Mouse (Mus musculus) erythroblast, embryonic 14.5 days (primary cell): ENCODE measurements around the gene 3110009E18Rik. TPM values are rescaled to one million over a fixed set of nuclear protein-coding genes. Genes with fewer than 3 reads are reported as not detected.

Experiments
- H3K27me3 ChIP-seq: 2 replicates; pipeline ENCODE4 v1.6.1; 2012; ENCODE audit warnings: inconsistent platforms; ENCODE audit not compliant: control insufficient read depth
- H3K36me3 ChIP-seq: 2 replicates; pipeline ENCODE4 v1.6.1; 2012; ENCODE audit warnings: mild to moderate bottlenecking, inconsistent platforms; ENCODE audit not compliant: control insufficient read depth
- H3K4me1 ChIP-seq: 2 replicates; pipeline ENCODE4 v1.6.1; 2012; ENCODE audit warnings: inconsistent platforms; ENCODE audit not compliant: control insufficient read depth
- H3K4me3 ChIP-seq: replicated peaks from 2 replicates; pipeline ENCODE3; 2012; ENCODE audit warnings: moderate library complexity, mild to moderate bottlenecking, inconsistent platforms
- H3K9me3 ChIP-seq: 2 replicates; pipeline ENCODE4 v1.6.1; 2012; ENCODE audit warnings: low read length, inconsistent platforms, mixed read lengths; ENCODE audit not compliant: control insufficient read depth
- GATA1 ChIP-seq: IDR thresholded peaks from 2 replicates; pipeline ENCODE4 v1.6.1; 2012; ENCODE audit warnings: low read length, inconsistent platforms, mixed read lengths
- TAL1 ChIP-seq: IDR thresholded peaks from 3 replicates; pipeline ENCODE4 v1.6.1; 2012; ENCODE audit warnings: low read length, inconsistent platforms, mixed read lengths
- polyA plus RNA-seq: library from polyadenylated mRNA; stranded (reverse); fragments of >175 nt; gene quantifications from 2 replicates; pipeline ENCODE4 v1.2.3, GENCODE M21; 2012

The 3110009E18Rik gene
- polyA plus RNA-seq = 0.10 TPM in 1 of 2 replicates, not detected in the other

- Histone ChIP-seq H3K27me3 (no peaks in the 10 kb centered on the region), H3K9me3 (no peaks in the 10 kb centered on the region), H3K36me3 (peaks cover 9% of the 10 kb centered on the region), H3K4me1 (peaks cover 41% of the 10 kb centered on the region), H3K4me3 (peak within 1 kb of the TSS; percentile 92)
- TF ChIP-seq TAL1 = no peak
- TF ChIP-seq GATA1 = no peak
Measured at GRCm38 (mm10) chr1:120120969-120121811, at the start of gene 3110009E18Rik, which contains the start of gene Dbi. TSS of gene 3110009E18Rik (plus strand) at chr1:120121187. TSS of gene Dbi (minus strand) at chr1:120121078.

DNA sequence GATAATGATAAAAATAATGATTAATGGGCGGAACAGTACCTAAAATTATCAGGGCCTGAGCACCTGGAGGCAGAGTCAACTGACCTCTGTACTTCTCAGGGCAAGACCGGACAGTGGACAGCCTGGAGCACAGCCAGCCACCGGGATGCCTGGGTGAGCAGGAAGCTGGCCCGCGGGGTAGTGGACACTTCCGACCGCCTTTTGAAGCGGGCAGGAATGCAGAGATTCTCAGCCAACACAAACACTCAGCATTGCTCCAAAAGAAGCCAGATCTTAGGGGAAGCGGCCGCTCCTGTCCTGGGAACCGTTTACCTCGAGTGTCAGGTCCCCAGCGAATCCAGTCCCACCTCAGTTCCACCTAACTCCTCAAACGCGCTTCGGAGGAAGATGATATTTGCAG, 48.1 kb upstream of the 3110009E18Rik start:
- H3K9me3 ChIP-seq = no peaks in the 10 kb centered on the region
- no peak for TF ChIP-seq TAL1
- no peak for TF ChIP-seq GATA1
- peak overlapping the region; percentile 42 for H3K4me3 ChIP-seq
- H3K27me3 ChIP-seq = peaks cover 28% of the 10 kb centered on the region
- H3K4me1 ChIP-seq = peaks cover 2% of the 10 kb centered on the region
- H3K36me3 ChIP-seq = peaks cover under 1% of the 10 kb centered on the region; the same call in 1 of the 2 replicates

GRCm38 (mm10) chr1:120073519-120074306, 47.3 kb upstream of the 3110009E18Rik start, which contains the start of gene Tmem37:
TSS of gene Tmem37 (minus strand) at chr1:120074074.
- H3K36me3 ChIP-seq = no peaks in the 10 kb centered on the region; the same call in 1 of the 2 replicates
- peaks cover 2% of the 10 kb centered on the region for H3K4me1 ChIP-seq
- H3K9me3 ChIP-seq = no peaks in the 10 kb centered on the region
- TF ChIP-seq GATA1 (no peak), TAL1 (no peak)
- peaks cover 28% of the 10 kb centered on the region for H3K27me3 ChIP-seq
- peak within 1 kb of the TSS; percentile 42 for H3K4me3 ChIP-seq

DNA sequence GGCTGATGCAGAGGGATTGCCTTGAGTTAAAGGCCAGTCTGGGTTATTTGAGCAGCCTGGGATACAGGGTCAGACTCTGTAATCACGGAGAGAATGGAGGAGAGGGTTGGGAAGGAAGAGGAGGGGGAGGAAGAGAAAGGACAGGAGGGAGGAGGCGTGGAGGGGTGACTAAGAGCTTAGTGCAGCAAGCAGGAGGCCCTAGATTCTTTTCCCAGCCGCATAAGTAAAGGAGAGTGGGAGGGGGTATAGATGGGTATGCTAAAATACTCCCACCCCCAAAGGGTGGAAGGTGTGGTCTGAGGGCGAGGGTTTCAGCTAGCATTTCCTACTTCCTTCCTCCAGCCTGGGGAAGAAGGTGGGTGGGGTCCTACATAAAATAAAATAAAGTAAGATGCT, 46.7 kb upstream of the 3110009E18Rik start:
- TF ChIP-seq GATA1 (no peak), TAL1 (no peak)
- no peak overlapping the region for H3K4me3 ChIP-seq

GRCm38 (mm10) chr1:120074931-120075330, 46.1 kb upstream of the 3110009E18Rik start:
- no peak overlapping the region for H3K4me3 ChIP-seq
- H3K4me1 ChIP-seq = peaks cover 2% of the 10 kb centered on the region
- H3K27me3 ChIP-seq = peaks cover 28% of the 10 kb centered on the region
- H3K36me3 ChIP-seq = no peaks in the 10 kb centered on the region
- no peak for TF ChIP-seq GATA1
- no peak for TF ChIP-seq TAL1
- H3K9me3 ChIP-seq = no peaks in the 10 kb centered on the region

More for the DNA sequence above, 46.7 kb upstream of the 3110009E18Rik start:
- H3K9me3 ChIP-seq = no peaks in the 10 kb centered on the region
- peaks cover 28% of the 10 kb centered on the region for H3K27me3 ChIP-seq
- H3K36me3 ChIP-seq = no peaks in the 10 kb centered on the region
- H3K4me1 ChIP-seq = peaks cover 2% of the 10 kb centered on the region

DNA sequence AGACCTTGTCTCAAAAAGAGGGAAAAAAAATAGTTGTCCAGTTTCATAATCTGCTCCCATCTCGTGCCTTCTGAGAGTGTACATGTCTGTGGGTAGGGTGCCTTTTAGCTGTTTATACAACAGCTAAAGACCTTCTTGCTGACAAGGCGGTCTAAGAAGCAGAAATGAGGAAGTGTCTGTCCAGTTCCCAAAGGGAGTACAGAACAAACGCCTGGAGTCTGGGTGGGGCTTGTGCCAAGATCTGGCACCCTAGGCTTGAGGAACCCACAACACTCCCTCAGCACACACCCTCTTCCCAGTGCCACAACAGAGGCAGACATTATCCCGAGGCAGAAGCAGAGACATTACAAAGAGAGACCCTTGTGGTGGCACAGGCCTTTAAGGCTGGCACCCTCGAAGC, 45.5 kb upstream of the 3110009E18Rik start:
- no peak overlapping the region for H3K4me3 ChIP-seq
- H3K9me3 ChIP-seq = no peaks in the 10 kb centered on the region
- H3K36me3 ChIP-seq = no peaks in the 10 kb centered on the region
- H3K27me3 ChIP-seq = peaks cover 28% of the 10 kb centered on the region
- H3K4me1 ChIP-seq = peaks cover 2% of the 10 kb centered on the region
- no peak for TF ChIP-seq GATA1
- no peak for TF ChIP-seq TAL1

DNA sequence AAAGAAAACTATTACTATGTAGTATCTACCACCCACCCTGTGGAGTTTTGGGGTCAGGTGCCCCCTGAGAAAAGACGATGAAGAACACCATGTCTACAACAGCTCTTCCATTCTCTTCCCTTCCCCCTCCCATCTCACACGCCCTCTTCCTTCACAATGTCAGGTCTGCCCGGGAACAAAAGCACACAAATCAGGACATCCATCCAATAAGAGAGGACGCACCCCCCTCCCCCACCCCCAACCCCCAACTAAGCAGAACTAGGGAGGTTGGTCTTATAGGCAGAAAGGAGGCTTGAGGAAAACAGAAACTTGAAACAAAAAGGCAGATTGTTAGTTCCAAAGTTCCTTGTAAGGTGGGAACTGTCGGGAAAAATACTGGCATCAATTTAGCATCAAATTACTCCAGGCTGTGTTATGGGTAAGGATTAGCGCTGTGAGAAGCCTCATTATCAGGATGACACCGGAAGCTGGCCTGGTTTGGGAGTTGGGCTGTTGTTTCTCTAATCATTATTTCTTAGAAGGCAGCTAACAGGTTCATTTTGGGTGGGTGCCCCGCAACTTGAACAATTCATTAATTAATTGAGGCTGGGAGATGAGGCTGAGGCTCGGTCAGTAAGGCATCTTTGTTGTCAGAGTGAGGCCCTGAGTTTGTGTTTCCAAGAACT, 43.1 kb upstream of the 3110009E18Rik start:
- Histone ChIP-seq H3K9me3 (no peaks in the 10 kb centered on the region), H3K4me1 (peaks cover 2% of the 10 kb centered on the region), H3K4me3 (no peak overlapping the region), H3K36me3 (no peaks in the 10 kb centered on the region), H3K27me3 (peaks cover 22% of the 10 kb centered on the region)
- no peak for TF ChIP-seq GATA1
- no peak for TF ChIP-seq TAL1

- Histone ChIP-seq H3K4me3 (no peak overlapping the region), H3K9me3 (no peaks in the 10 kb centered on the region), H3K36me3 (no peaks in the 10 kb centered on the region), H3K27me3 (no peaks in the 10 kb centered on the region), H3K4me1 (no peaks in the 10 kb centered on the region; the same call in 1 of the 2 replicates)
- TF ChIP-seq GATA1 (no peak), TAL1 (no peak)
Measured at GRCm38 (mm10) chr1:120080632-120081031, 40.4 kb upstream of the 3110009E18Rik start.
